Mouse (Mus musculus): ENCODE measurements around the gene Psma5. TPM values are rescaled to one million over a fixed set of nuclear protein-coding genes. Genes with fewer than 3 reads are reported as not detected.

The Psma5 gene
- total RNA-seq, 2 experiments from 2014 or later: 94.7 to 96.4 TPM

GRCm38 (mm10) chr3:108282401-108283240 is 25.9 kb downstream of the Psma5 start:
- DNase-seq: no peak

DNA sequence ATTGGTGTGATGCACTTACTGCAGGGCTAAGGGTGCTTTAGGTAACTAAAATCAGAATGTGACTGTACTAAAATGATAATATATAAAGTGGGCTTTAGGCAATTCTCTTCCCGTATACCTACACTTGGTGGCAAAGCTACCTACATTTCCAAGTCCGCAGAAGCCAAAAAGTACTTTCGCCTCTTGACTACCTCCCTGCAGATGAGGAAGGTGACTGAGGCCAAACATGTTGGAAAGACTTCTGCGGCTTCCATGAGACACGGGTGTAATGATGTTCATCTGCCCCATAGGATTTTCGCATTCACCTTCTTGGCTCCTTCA is 26.5 kb downstream of the Psma5 start:
- no peak for DNase-seq

- DNase-seq: peak; percentile 82
Measured at GRCm38 (mm10) chr3:108283781-108284601, 27.3 kb downstream of the Psma5 start, which contains the start of gene Sort1. Gene Sort1 (plus strand): TSS chr3:108284082.

DNA sequence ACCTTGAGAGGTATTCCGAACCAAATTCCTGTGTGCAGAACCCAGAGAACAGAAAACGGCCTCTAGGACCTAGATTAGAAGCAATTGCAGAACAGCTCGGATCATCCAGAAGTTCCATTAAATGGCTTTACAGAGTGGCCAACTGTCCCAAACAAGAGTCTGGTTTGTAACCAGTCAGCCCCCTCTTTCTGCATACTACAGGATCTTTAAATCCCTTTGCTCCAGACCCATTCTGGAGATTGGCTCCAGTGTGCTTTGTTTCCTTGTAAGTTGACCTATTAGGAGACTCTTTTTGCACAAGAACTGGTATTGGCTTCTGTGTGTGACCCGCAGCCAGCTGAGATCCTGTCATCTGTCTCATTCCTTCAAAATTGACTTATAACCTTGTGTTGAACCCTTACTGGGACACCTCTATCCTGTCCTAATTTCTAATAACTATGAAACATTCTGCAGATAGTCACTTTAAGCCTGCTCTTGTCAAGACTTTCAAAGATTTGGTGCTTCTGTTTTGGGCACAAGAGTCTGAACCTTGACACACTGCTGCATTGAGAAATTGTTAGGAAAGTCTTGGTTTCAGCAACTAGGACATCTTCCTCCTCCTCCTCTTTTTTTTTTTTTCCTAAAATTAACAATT is 28.5 kb downstream of the Psma5 start:
- DNase-seq: no peak

DNA sequence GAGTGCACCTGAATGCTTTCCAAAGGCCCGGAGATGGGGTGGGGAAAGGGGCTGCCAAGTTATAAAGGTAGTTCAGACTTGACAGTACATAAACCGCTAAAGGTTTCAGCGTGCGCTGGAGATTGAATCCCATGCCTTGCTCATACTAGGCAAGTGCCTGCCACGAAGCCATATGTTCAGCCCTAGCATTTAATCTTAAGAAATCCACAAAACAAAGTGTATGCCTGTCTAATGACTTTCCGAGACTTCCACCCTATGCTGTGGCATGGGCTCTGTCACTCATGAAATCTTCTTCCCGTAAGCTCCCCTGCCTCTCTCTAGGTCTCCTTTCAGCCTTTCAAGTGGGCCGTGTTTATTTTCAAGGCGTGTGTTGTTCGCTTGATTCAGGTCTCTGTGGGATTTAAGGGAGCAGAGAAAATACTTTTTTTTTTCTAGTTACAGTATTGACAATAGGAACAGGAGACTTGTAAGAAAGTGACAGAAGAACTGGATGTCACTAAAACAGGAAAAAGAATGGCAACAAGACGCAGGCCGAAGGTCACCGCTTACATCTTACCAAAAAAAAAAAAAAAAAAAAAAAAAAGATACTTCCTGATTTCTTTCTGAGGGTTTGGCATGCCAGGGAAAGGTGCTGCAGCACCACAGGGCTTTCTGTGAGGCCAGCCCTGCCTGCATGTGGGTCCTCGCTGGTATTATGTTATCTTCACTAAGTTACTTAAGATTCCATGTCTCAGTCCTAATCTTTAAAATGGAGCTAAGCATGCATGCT is 30.1 kb downstream of the Psma5 start:
- no peak for DNase-seq

GRCm38 (mm10) chr3:108287811-108288805 is 31.4 kb downstream of the Psma5 start:
- DNase-seq: no peak

DNA sequence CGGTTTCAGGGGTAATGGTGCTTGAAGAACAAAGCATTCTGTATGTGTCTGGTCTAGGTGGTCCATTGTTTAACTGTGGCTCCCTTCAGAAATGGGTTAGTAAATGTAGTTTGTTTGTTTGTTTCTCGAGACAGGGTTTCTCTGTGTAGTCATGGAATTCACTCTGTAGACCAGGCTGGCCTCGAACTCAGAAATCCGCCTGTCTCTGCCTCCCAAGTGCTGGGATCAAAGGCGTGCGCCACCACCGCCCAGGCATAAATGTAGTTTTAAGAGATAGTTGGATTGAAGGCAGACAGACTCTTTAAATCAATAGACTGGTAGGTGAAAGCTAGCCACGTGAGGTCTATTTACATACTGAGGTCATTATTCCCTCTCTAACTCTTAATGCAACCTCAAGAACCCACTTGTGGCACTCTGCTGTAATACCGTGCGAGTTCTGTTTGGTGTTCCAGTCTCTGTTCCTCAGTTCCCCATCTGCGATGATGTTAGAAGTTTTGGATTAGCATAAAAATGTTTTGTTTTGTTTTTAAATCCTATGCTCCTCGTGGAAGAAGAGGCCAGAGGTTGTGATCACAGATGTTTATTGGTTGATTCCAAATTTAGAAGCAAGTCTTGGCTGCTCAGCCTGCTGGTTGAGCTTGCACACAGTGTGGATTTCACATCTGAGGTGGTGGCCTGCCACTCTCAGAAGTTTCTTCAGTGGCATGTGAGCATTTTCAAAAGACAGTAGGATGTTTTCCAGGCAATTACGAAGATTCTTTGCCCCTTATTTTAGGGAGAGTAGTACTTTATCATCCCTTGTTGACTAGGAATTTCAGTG is 32.8 kb downstream of the Psma5 start:
- no peak for DNase-seq

- no peak for DNase-seq
Measured at GRCm38 (mm10) chr3:108291036-108291799, 34.5 kb downstream of the Psma5 start.

DNA sequence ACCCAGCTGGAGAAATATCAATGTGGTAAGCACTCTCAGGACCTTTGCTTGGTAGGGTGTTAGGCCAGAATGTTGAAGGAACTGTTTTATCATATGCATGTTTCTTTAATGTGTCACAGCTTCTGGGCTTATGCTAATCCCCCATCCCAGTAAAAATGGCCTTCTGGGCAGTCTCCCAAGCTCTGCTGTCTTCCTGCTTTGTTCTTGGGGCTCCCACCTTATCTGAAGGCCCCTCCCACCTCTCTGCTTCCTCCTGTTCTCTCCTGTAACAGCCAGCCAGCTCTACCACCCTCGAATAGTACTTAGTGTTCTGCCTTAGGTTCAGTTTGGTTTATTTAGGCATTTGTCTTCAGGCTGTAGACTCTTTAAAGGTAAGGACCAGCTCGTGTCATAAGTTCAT is 37.7 kb downstream of the Psma5 start:
- no peak for DNase-seq

DNA sequence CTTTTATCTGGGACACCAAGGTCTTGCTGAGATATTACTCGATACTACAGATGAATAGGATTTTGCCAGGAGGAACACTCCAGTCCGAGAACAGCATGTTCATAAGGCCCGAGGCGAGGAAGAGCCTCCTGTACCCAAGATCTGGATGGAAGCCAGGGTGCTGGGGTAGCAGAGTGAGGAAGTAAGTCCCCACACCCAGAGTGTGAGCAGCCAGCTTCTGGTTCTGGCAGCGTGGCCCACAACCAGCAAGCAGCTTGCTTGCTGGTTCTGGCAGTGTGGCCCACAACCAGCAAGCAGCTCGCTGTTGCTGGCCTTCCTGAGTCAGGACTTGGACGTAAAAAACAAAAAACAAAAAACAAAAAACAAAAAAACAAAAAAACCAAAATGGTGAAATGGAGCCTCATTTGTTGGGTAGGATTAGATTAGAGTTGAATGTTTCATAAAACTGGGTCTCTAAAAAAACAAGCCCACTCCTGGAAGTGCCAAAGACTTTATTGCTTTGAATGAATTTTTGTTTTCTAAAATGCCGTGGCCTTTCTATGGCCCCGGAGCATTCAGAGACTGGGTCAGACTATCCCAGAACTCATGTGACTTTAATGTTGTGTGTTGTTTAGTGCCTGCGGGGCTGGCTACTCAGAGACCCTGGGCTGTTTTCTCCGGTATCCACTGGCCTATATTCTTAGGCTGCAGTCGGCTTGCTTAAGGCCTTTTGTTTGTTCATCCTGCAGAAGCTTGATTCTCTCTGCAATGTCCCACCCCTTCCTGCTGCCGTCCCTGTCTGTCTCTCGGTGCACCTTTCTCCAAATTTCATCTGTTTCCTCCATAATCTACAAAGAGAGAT is 38.9 kb downstream of the Psma5 start:
- peak; percentile 38 for DNase-seq

DNA sequence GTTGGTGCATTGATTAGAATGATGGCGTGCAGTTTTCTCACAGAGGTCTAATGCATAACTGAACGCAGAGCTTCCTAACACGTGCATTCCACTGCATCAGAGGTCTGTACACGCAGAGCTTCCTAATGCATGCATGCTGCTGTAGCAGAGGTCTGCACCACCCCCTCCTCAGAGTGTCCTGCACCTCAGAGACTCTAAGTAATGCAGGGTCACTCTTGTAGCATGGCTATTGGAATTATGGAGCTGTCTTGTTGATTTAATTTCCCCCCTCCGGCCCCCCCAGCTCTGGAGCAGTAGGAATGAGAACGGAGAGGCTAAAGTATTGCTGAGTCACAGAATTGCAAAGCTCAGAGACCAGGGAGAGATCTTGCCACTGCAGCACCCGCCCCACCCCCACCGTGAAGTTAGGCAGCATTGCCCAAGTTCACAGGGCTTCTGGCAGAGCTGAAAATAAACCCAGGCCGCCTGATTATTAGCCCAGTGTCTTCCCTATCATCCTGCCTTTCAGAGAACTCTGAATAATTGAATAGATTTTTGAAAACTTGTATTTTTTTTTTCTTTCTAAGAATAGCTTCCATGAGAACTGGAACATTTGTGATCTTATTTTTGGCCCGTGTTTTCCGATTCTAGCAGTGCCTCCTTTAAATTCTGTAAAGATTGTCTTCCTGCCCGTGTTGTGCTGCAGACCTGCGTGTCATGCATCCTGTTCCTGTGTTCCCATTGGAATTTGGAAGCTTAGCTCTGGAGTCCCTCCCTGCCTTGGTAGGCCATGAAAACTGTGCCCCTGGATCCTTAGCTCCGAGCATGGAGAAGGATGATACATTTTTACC is 39.7 kb downstream of the Psma5 start:
- peak; percentile 54 for DNase-seq

- DNase-seq: no peak
Measured at GRCm38 (mm10) chr3:108297050-108297419, 40.3 kb downstream of the Psma5 start.

- no peak for DNase-seq
Measured at GRCm38 (mm10) chr3:108297603-108298553, 41.2 kb downstream of the Psma5 start.

DNA sequence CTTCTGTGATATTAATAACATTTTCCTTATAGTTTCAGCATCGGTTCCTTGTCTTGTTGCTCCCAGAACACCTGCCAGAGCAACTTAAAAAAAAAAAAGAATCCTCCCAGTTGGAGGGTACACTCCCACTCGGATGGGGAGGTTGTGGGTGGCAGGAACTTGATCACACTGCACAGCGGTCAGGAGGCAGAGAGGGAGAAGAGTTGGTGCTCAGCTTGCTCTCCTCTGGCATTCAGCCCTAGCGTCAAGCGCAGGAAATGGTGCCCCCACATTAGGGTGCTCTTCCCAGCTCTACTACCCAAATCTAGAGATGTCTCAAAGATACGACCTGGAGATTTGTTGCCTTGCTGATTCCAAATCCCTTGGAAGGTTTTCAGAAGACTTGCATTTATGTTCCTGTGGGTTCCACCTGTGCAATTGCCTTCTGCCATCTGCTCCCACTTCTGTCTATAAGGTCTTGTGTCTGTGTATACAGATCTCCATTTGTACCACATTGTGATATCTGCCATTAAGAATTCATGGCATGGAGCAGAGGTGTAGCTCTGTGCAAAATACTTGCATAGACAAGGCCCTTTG is 43.8 kb downstream of the Psma5 start:
- no peak for DNase-seq

- DNase-seq: no peak
Measured at GRCm38 (mm10) chr3:108303683-108304082, 47.0 kb downstream of the Psma5 start.

DNA sequence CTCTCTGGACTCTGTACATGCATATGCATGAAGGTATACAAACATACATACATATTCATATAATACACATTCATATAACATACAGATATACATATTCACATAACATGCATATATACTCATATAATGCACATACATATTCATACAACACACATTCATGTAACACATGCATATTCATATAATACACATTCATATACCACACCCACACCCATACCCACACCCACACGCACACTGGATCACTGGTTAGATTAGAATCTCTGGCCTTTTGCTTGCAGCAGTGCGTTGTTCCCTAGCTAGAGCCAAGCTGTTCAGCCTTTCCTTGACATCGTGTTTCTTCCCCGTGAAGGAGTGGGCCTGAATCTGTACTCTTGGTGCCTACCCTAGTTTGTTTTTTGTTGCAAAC is 48.0 kb downstream of the Psma5 start:
- DNase-seq: no peak

Data from gastrocnemius, postnatal 10 days (tissue).